13 mouse cellular contexts compared by ENCODE assay signal in the genomic region with DNA sequence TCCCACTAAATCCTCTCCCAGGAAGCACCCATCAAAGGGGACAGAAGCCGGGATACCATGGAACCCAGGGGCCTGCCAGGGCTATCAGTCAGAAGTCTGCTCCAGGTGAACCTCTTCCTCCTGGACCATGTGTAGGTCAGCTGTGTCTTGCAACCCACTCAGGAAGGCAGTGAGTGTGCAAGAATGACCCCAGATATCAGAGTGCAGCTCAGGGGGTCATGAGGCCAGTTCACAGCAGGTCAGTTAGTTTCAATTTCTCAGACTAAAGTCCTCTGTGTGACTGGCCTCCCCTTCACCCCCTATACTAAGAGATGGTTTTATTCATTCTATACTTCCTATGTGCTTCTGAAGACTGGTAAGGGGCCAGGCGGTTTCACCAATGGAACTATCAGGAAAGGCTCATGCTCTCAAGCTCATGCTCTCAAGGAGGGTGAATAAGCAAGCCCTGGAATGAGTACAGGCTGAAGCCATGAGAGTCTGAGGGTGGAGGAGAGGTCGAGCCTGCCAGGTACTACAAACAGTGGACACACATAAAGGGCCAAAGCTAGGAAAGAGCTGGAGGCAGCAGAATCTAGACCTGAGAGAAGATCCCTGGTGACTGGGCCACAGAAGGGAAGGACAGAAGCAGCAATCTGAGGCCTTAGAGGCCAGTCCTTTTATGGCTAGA. TPM values are rescaled to one million over a fixed set of nuclear protein-coding genes. Genes with fewer than 3 reads are reported as not detected.
DNase-seq lines count a peak whose midpoint lies in the region; ATAC-seq and TF ChIP-seq lines count a peak whose summit lies in the region.
"Had no signal": no experiment of that assay in that cellular context is flagged by ENCODE, and none has a peak within 500 bp of the region (broad histone marks: within the 10 kb centered on the region; RNA-seq: fewer than 3 reads in every experiment).

No protein-coding gene starts in this region.

- H3K36me3 ChIP-seq in lung, embryonic 15.5 days, result no peaks in the 10 kb centered on the region
- H3K36me3 ChIP-seq in forebrain, embryonic 16.5 days (ENCODE audit: control insufficient read depth, insufficient read depth), result no peaks in the 10 kb centered on the region
- peaks cover 7% of the 10 kb centered on the region for H3K36me3 ChIP-seq in intestine, postnatal 0 days (ENCODE audit: control insufficient read depth, insufficient read depth)
- no peaks in the 10 kb centered on the region for H3K36me3 ChIP-seq in neural tube, embryonic 15.5 days

- no peak overlapping the region for H3K4me3 ChIP-seq in lung, embryonic 15.5 days
- H3K4me3 ChIP-seq in forebrain, embryonic 16.5 days (replicated peaks; ENCODE audit: low read length), result no peak overlapping the region
- no peak overlapping the region for H3K4me3 ChIP-seq in intestine, postnatal 0 days (ENCODE audit: low read depth, low read length)
- no peak overlapping the region for H3K4me3 ChIP-seq in neural tube, embryonic 15.5 days (replicated peaks)

- 0 out of 2 replicates have a peak, but pooled peaks have one; percentile 12 for ATAC-seq in lung, embryonic 15.5 days (ENCODE audit: borderline replicate concordance, extremely low read depth, low FRiP score, low TSS enrichment)
- ATAC-seq in forebrain, embryonic 16.5 days, result no peak
- ATAC-seq in intestine, postnatal 0 days, result peak; percentile 16
- ATAC-seq in neural tube, embryonic 15.5 days (ENCODE audit: low FRiP score), result peak; percentile 18

- no peak for TF ChIP-seq CTCF in intestine, postnatal 0 days (IDR thresholded peaks at IDR 0.05; ENCODE audit: low read depth)

- WGBS in lung, embryonic 15.5 days, result 59% methylated on average over 3 of the region's 3 CpGs
- WGBS in forebrain, embryonic 16.5 days, result 71% methylated on average over 3 of the region's 3 CpGs
- WGBS in intestine, postnatal 0 days, result 54% methylated on average over 3 of the region's 3 CpGs
- whole genome bisulfite sequencing in neural tube, embryonic 15.5 days, result 69% methylated on average over 3 of the region's 3 CpGs

- no peak overlapping the region for H3K27ac ChIP-seq in lung, embryonic 15.5 days
- peak overlapping the region; percentile 62 for H3K27ac ChIP-seq in forebrain, embryonic 16.5 days (ENCODE audit: low read length)
- H3K27ac ChIP-seq in intestine, postnatal 0 days (ENCODE audit: low read depth, low read length), result peak overlapping the region; percentile 96
- H3K27ac ChIP-seq in neural tube, embryonic 15.5 days (replicated peaks), result peak overlapping the region; percentile 81

- H3K9ac ChIP-seq in lung, embryonic 15.5 days, result no peak overlapping the region
- H3K9ac ChIP-seq in forebrain, embryonic 16.5 days (replicated peaks; ENCODE audit: low read depth, low read length), result peak overlapping the region; percentile 36; the same call in 1 of the 2 replicates
- H3K9ac ChIP-seq in intestine, postnatal 0 days (ENCODE audit: low read depth, low read length), result no peak overlapping the region
- no peak overlapping the region for H3K9ac ChIP-seq in neural tube, embryonic 15.5 days (replicated peaks)

- no peak for DNase-seq in lung, postnatal 10 days
- DNase-seq in cerebellum, adult 9-10 months, result no peak
- no peak for DNase-seq in kidney, postnatal 36 days
- DNase-seq: adrenal gland, postnatal 14 days; cerebellum, adult 11-12 months; heart, adult 18-20 months; left cerebral cortex, postnatal 4 days; thymus, postnatal 36 days had no signal

- no peaks in the 10 kb centered on the region for H3K27me3 ChIP-seq in lung, embryonic 15.5 days
- no peaks in the 10 kb centered on the region for H3K27me3 ChIP-seq in forebrain, embryonic 16.5 days (replicated peaks; ENCODE audit: control insufficient read depth, insufficient read depth, low read length)
- H3K27me3 ChIP-seq in intestine, postnatal 0 days (replicated peaks; ENCODE audit: control insufficient read depth, insufficient read depth, low read length), result no peaks in the 10 kb centered on the region
- H3K27me3 ChIP-seq in neural tube, embryonic 15.5 days (replicated peaks), result no peaks in the 10 kb centered on the region
- H3K27me3 ChIP-seq: CH12.LX had no signal

- no peak overlapping the region for H3K4me2 ChIP-seq in lung, embryonic 15.5 days
- peak overlapping the region; percentile 16; the same call in 1 of the 2 replicates for H3K4me2 ChIP-seq in forebrain, embryonic 16.5 days (ENCODE audit: low read length)
- H3K4me2 ChIP-seq in intestine, postnatal 0 days (replicated peaks; ENCODE audit: low read depth), result peak overlapping the region; percentile 18; the same call in 1 of the 2 replicates
- H3K4me2 ChIP-seq in neural tube, embryonic 15.5 days, result peak overlapping the region; percentile 34

- peaks cover 9% of the 10 kb centered on the region; the same call in 1 of the 2 replicates for H3K4me1 ChIP-seq in lung, embryonic 15.5 days
- peaks cover 48% of the 10 kb centered on the region for H3K4me1 ChIP-seq in forebrain, embryonic 16.5 days (replicated peaks; ENCODE audit: control insufficient read depth, insufficient read depth, low read length)
- peaks cover 43% of the 10 kb centered on the region for H3K4me1 ChIP-seq in intestine, postnatal 0 days (replicated peaks; ENCODE audit: control insufficient read depth, insufficient read depth, low read length)
- H3K4me1 ChIP-seq in neural tube, embryonic 15.5 days, result peaks cover 52% of the 10 kb centered on the region

- no peaks in the 10 kb centered on the region for H3K9me3 ChIP-seq in lung, embryonic 15.5 days
- no peaks in the 10 kb centered on the region for H3K9me3 ChIP-seq in forebrain, embryonic 16.5 days (ENCODE audit: control insufficient read depth, low read length)
- no peaks in the 10 kb centered on the region for H3K9me3 ChIP-seq in intestine, postnatal 0 days (ENCODE audit: control insufficient read depth)
- H3K9me3 ChIP-seq in neural tube, embryonic 15.5 days (replicated peaks), result no peaks in the 10 kb centered on the region

RNA-seq across cellular contexts. Expression of a gene that starts 19.9 kb away (rescaled TPM):
- 8.0 and 9.6 TPM in 2 replicates for polyA plus RNA-seq in lung, embryonic 15.5 days (2015; fragmentation: Nextera tagmentation; extraction: Ambion mirVana)
- polyA plus RNA-seq in forebrain, embryonic 16.5 days (2015; fragmentation: Nextera tagmentation; extraction: Ambion mirVana), result 66.5 and 68.7 TPM in 2 replicates
- polyA plus RNA-seq in intestine, postnatal 0 days (2015; fragmentation: Nextera tagmentation; extraction: Ambion mirVana), result 56.3 and 57.4 TPM in 2 replicates
- 42.7 TPM in 2 replicates for polyA plus RNA-seq in neural tube, embryonic 15.5 days (2015; fragmentation: Nextera tagmentation; extraction: Ambion mirVana)

RNA-seq across cellular contexts. Expression of a gene that starts 58.6 kb away (rescaled TPM):
- 27.3 and 27.4 TPM in 2 replicates for polyA plus RNA-seq in lung, embryonic 15.5 days (2015; fragmentation: Nextera tagmentation; extraction: Ambion mirVana)
- 53.6 and 60.2 TPM in 2 replicates for polyA plus RNA-seq in forebrain, embryonic 16.5 days (2015; fragmentation: Nextera tagmentation; extraction: Ambion mirVana)
- 10.8 and 12.2 TPM in 2 replicates for polyA plus RNA-seq in intestine, postnatal 0 days (2015; fragmentation: Nextera tagmentation; extraction: Ambion mirVana)
- 62.5 and 76.5 TPM in 2 replicates for polyA plus RNA-seq in neural tube, embryonic 15.5 days (2015; fragmentation: Nextera tagmentation; extraction: Ambion mirVana)

RNA-seq across cellular contexts. Expression of a gene that starts 58.7 kb away (rescaled TPM):
- polyA plus RNA-seq in lung, embryonic 15.5 days (2015; fragmentation: Nextera tagmentation; extraction: Ambion mirVana), result 9.5 and 10.1 TPM in 2 replicates
- 11.0 and 11.9 TPM in 2 replicates for polyA plus RNA-seq in forebrain, embryonic 16.5 days (2015; fragmentation: Nextera tagmentation; extraction: Ambion mirVana)
- 22.7 and 23.6 TPM in 2 replicates for polyA plus RNA-seq in intestine, postnatal 0 days (2015; fragmentation: Nextera tagmentation; extraction: Ambion mirVana)
- 11.7 and 11.9 TPM in 2 replicates for polyA plus RNA-seq in neural tube, embryonic 15.5 days (2015; fragmentation: Nextera tagmentation; extraction: Ambion mirVana)
